Mouse (Mus musculus) intestine, embryonic 14.5 days (tissue): ENCODE measurements around the gene Gch1. TPM values are rescaled to one million over a fixed set of nuclear protein-coding genes. Genes with fewer than 3 reads are reported as not detected.
"Not testable (repeated sequence)": the region's sequence is repeated elsewhere in the genome, so short reads cannot be mapped to it uniquely, and the experiment has no call there.

ENCODE experiments used
- ATAC-seq: fragments of 200-750 bp; cut with Nextera tagmentation; replicated peaks from 2 replicates; pipeline ENCODE4 v1.8.0; 2017; ENCODE audit warnings: low read depth, moderate number of reproducible peaks, moderate TSS enrichment, moderate library complexity; ENCODE audit not compliant: low FRiP score, low TSS enrichment
- DNase-seq: peaks from one replicate; pipeline ENCODE4 v3.0.0-alpha.2; 2018; ENCODE audit warnings: low spot score
- H3K27ac ChIP-seq: fragments of 300-500 bp; sonication (generic); 2 replicates; pipeline ENCODE4 v1.5.1; 2014; ENCODE audit warnings: low read depth, mild to moderate bottlenecking, control low read depth
- H3K27me3 ChIP-seq: fragments of 300-500 bp; sonication (generic); replicated peaks from 2 replicates; pipeline ENCODE4 v1.6.1; 2014; ENCODE audit warnings: low read length, control low read depth; ENCODE audit not compliant: control insufficient read depth, insufficient read depth
- H3K36me3 ChIP-seq: fragments of 300-500 bp; sonication (generic); 2 replicates; pipeline ENCODE4 v1.6.1; 2014; ENCODE audit warnings: low read length, control low read depth; ENCODE audit not compliant: control insufficient read depth, insufficient read depth
- H3K4me1 ChIP-seq: fragments of 300-500 bp; sonication (generic); replicated peaks from 2 replicates; pipeline ENCODE4 v1.6.1; 2014; ENCODE audit warnings: low read length, control low read depth, mixed read lengths; ENCODE audit not compliant: control insufficient read depth, insufficient read depth
- H3K4me2 ChIP-seq: fragments of 300-500 bp; sonication (generic); 2 replicates; pipeline ENCODE4 v1.6.1; 2014; ENCODE audit warnings: low read length
- H3K4me3 ChIP-seq: fragments of 300-500 bp; sonication (generic); 2 replicates; pipeline ENCODE4 v1.5.1; 2014; ENCODE audit warnings: low read depth, low read length, control low read depth, mixed read lengths
- H3K9ac ChIP-seq: fragments of 300-500 bp; sonication (generic); 2 replicates; pipeline ENCODE4 v1.6.1; 2014; ENCODE audit warnings: mild to moderate bottlenecking, low read length
- H3K9me3 ChIP-seq: fragments of 300-500 bp; sonication (generic); 2 replicates; pipeline ENCODE4 v1.6.1; 2016; ENCODE audit warnings: low read length, control low read depth; ENCODE audit not compliant: control insufficient read depth
- WGBS: fragments of 180-500 bp; shearing (Covaris S2); extraction: QIAGEN DNeasy Blood & Tissue Kit; methylation state at CpG from one replicate; pipeline ENCODE4 v1.1.7; 2014; 5-methylcytosine and 5-hydroxymethylcytosine counted together
- polyA plus RNA-seq: library from polyadenylated mRNA; unstranded; fragments of >200 nt; fragmentation: Nextera tagmentation; extraction: Ambion mirVana; gene quantifications from 2 replicates; pipeline ENCODE4 v1.2.1, GENCODE M21; 2014

Gch1 gene
- polyA plus RNA-seq, 1 experiment from 2014 or later = 4.4 TPM

DNA sequence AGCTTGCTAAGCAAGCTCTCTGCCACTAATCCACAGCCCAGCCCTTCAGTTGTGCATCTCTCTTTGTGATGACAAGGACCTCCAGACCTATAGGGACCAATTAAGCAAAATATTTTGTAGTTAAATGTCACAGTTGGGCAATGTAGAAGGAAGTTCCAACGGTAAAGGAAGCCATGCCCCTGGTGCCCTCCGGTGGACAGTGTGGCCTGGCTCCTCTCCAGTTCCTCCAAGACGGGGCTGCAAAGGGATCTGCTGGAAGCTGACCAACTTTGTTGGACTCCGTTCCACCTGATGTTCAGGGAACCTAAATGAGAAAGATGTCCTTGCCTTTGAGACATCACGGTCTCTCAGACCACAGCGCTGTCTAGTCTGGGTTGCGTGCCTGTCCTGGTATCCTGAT, 71.7 kb downstream of the Gch1 start:
- H3K4me2 ChIP-seq = no peak overlapping the region
- DNase-seq (no peak), ATAC-seq (no peak)
- no peak overlapping the region for H3K27ac ChIP-seq
- H3K4me3 ChIP-seq = no peak overlapping the region
- no peaks in the 10 kb centered on the region for H3K36me3 ChIP-seq
- no peaks in the 10 kb centered on the region for H3K4me1 ChIP-seq
- no peaks in the 10 kb centered on the region for H3K9me3 ChIP-seq
- no peaks in the 10 kb centered on the region for H3K27me3 ChIP-seq
- 74% methylated on average over 7 of the region's 7 CpGs for WGBS
- H3K9ac ChIP-seq = no peak overlapping the region

- 64% methylated on average over 10 of the region's 10 CpGs for WGBS
- DNase-seq (peak; percentile 64), ATAC-seq (peak; percentile 85)
- Histone ChIP-seq H3K4me3 (no peak overlapping the region), H3K9me3 (no peaks in the 10 kb centered on the region), H3K27me3 (no peaks in the 10 kb centered on the region), H3K27ac (no peak overlapping the region), H3K4me1 (no peaks in the 10 kb centered on the region), H3K9ac (no peak overlapping the region), H3K4me2 (no peak overlapping the region), H3K36me3 (no peaks in the 10 kb centered on the region)
Observed at GRCm38 (mm10) chr14:47116062-47116762, 73.0 kb downstream of the Gch1 start.

DNA sequence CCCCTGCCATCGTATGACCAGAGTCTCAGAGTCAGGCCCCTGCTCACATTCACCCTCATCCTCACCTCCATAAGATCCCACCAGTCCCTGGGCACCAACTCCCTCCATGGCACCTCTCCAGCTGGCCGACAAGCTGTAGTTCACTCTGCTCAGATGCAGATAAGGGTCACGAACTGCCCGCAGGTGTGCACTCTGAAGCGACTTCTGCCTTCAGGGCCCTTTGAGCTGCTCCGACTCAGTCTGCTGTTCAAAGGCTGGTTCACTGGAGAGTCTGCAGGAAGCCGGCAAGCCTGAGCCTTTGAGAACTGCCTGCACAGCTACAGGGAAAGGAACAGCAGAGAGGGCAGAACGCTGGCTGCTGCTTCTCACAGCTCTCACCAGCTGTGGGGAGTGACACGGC, 74.1 kb downstream of the Gch1 start:
- H3K27me3 ChIP-seq = no peaks in the 10 kb centered on the region
- ATAC-seq = no peak
- 62% methylated on average over 9 of the region's 9 CpGs for WGBS

DNA sequence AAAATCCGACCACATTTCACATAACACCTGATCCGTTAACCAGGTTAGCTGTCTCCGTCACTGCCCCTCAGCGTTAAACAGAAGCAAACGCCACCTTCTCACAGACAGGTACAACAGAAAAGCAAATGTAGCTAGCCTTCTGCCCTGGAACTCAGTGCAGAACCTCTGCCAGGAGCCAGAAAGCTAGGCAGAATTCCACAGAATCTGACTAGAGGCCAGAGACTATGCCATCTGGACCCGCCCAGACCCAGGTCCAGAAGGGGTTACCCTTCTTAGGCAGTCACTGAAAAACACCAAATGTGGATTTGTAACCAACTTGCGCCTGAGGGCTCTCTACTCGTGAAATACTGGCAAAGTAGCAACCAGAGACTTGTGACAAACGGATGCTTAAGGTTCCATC, 77.9 kb downstream of the Gch1 start:
- Histone ChIP-seq H3K9ac (no peak overlapping the region), H3K27ac (no peak overlapping the region), H3K4me3 (no peak overlapping the region), H3K27me3 (no peaks in the 10 kb centered on the region), H3K9me3 (no peaks in the 10 kb centered on the region), H3K36me3 (no peaks in the 10 kb centered on the region), H3K4me1 (no peaks in the 10 kb centered on the region), H3K4me2 (no peak overlapping the region)
- 43% methylated on average over 9 of the region's 9 CpGs for WGBS
- no peak for DNase-seq
- no peak for ATAC-seq

More for the DNA sequence above, 74.1 kb downstream of the Gch1 start:
- no peaks in the 10 kb centered on the region for H3K4me1 ChIP-seq
- no peak overlapping the region for H3K9ac ChIP-seq
- no peak for DNase-seq
- H3K9me3 ChIP-seq = no peaks in the 10 kb centered on the region
- no peak overlapping the region for H3K4me3 ChIP-seq
- H3K27ac ChIP-seq = no peak overlapping the region
- H3K4me2 ChIP-seq = no peak overlapping the region
- H3K36me3 ChIP-seq = no peaks in the 10 kb centered on the region

- H3K4me2 ChIP-seq, H3K4me1 ChIP-seq, H3K27me3 ChIP-seq, H3K9me3 ChIP-seq, ATAC-seq, H3K4me3 ChIP-seq, H3K27ac ChIP-seq, DNase-seq, H3K36me3 ChIP-seq, H3K9ac ChIP-seq: not testable (repeated sequence)
- whole genome bisulfite sequencing = 90% methylated on average over 6 of the region's 7 CpGs
Observed at GRCm38 (mm10) chr14:47110391-47110790, 78.8 kb downstream of the Gch1 start.

DNA sequence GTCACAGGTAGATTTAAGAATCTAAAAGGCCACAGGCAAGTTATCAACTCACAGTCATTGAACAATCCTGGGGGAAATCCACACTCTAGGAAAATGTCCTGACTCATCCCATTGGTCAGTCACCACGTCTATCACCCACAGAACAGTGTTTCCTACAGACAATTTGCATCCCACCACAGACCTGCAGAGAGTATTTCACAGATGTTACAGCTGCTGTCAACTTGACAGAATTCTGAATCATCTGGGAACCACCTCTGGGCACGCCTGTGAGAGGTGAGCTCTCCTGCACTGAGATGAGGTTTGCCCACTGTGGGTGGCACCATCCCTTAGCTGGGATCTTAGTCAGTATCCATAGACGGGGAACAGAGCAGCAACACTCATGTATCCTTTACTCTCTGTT, 81.8 kb downstream of the Gch1 start:
- Histone ChIP-seq H3K27me3 (no peaks in the 10 kb centered on the region), H3K4me2 (no peak overlapping the region), H3K4me1 (no peaks in the 10 kb centered on the region), H3K9ac (no peak overlapping the region), H3K27ac (no peak overlapping the region), H3K36me3 (peaks cover 4% of the 10 kb centered on the region; the same call in 1 of the 2 replicates), H3K9me3 (no peaks in the 10 kb centered on the region), H3K4me3 (no peak overlapping the region)
- ATAC-seq (no peak), DNase-seq (no peak)
- WGBS = 83% methylated on average over 3 of the region's 3 CpGs

DNA sequence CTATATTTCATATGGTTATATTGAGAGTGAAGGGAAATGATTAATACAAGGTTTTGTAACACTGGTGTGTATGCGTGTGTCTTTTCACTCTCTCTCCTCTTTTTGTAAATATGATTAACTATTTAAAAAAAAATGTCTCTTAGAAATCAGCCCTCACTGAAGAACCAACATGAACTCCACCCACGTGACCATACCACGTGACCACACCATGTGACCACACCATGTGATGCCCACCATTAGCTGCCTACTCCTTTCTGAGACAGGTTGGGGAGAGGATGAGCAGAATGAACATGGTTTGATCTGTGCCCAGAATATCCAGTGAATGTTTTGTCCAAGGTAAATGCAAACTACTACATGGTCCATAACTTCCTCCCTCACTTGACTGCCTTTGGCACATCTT, 83.5 kb downstream of the Gch1 start:
- Histone ChIP-seq H3K27ac (no peak overlapping the region), H3K4me1 (no peaks in the 10 kb centered on the region), H3K9ac (no peak overlapping the region), H3K4me3 (no peak overlapping the region), H3K4me2 (no peak overlapping the region), H3K36me3 (peaks cover 4% of the 10 kb centered on the region; the same call in 1 of the 2 replicates), H3K27me3 (no peaks in the 10 kb centered on the region), H3K9me3 (no peaks in the 10 kb centered on the region)
- ATAC-seq = no peak
- no peak for DNase-seq
- 95% methylated on average over 3 of the region's 3 CpGs for WGBS

- no peaks in the 10 kb centered on the region for H3K4me1 ChIP-seq
- 61% methylated on average over 3 of the region's 3 CpGs for WGBS
- no peak overlapping the region for H3K4me3 ChIP-seq
- no peaks in the 10 kb centered on the region for H3K27me3 ChIP-seq
- H3K9me3 ChIP-seq = no peaks in the 10 kb centered on the region
- H3K36me3 ChIP-seq = peaks cover 7% of the 10 kb centered on the region; the same call in 1 of the 2 replicates
- DNase-seq = no peak
- no peak for ATAC-seq
- no peak overlapping the region for H3K4me2 ChIP-seq
- H3K27ac ChIP-seq = no peak overlapping the region
- no peak overlapping the region for H3K9ac ChIP-seq
Observed at GRCm38 (mm10) chr14:47105174-47105557, 84.0 kb downstream of the Gch1 start.
